Mouse (Mus musculus): Measurements from ENCODE around the gene Olfr643.

GRCm38 (mm10) chr7:104167105-104167504, 29.9 kb upstream of the Olfr643 start:
- TF ChIP-seq CTCF (IDR thresholded peaks at IDR 0.05; ENCODE audit: borderline replicate concordance, insufficient read depth, low read length) (no peak), POLR2A (IDR thresholded peaks at IDR 0.05; ENCODE audit: low read depth, low read length) (no peak)

Measured in embryonic fibroblast, embryonic 13.5 days (primary cell).